Mouse (Mus musculus) intestine, embryonic 14.5 days (tissue): ENCODE measurements around the gene Snapc2. TPM values are rescaled to one million over a fixed set of nuclear protein-coding genes. Genes with fewer than 3 reads are reported as not detected.

Source experiments
- ATAC-seq: fragments of 200-750 bp; cut with Nextera tagmentation; replicated peaks from 2 replicates; pipeline ENCODE4 v1.8.0; 2017; ENCODE audit warnings: low read depth, moderate number of reproducible peaks, moderate TSS enrichment, moderate library complexity; ENCODE audit not compliant: low FRiP score, low TSS enrichment
- DNase-seq: peaks from one replicate; pipeline ENCODE4 v3.0.0-alpha.2; 2018; ENCODE audit warnings: low spot score
- H3K27ac ChIP-seq: fragments of 300-500 bp; sonication (generic); 2 replicates; pipeline ENCODE4 v1.5.1; 2014; ENCODE audit warnings: low read depth, mild to moderate bottlenecking, control low read depth
- H3K27me3 ChIP-seq: fragments of 300-500 bp; sonication (generic); replicated peaks from 2 replicates; pipeline ENCODE4 v1.6.1; 2014; ENCODE audit warnings: low read length, control low read depth; ENCODE audit not compliant: control insufficient read depth, insufficient read depth
- H3K36me3 ChIP-seq: fragments of 300-500 bp; sonication (generic); 2 replicates; pipeline ENCODE4 v1.6.1; 2014; ENCODE audit warnings: low read length, control low read depth; ENCODE audit not compliant: control insufficient read depth, insufficient read depth
- H3K4me1 ChIP-seq: fragments of 300-500 bp; sonication (generic); replicated peaks from 2 replicates; pipeline ENCODE4 v1.6.1; 2014; ENCODE audit warnings: low read length, control low read depth, mixed read lengths; ENCODE audit not compliant: control insufficient read depth, insufficient read depth
- H3K4me2 ChIP-seq: fragments of 300-500 bp; sonication (generic); 2 replicates; pipeline ENCODE4 v1.6.1; 2014; ENCODE audit warnings: low read length
- H3K4me3 ChIP-seq: fragments of 300-500 bp; sonication (generic); 2 replicates; pipeline ENCODE4 v1.5.1; 2014; ENCODE audit warnings: low read depth, low read length, control low read depth, mixed read lengths
- H3K9ac ChIP-seq: fragments of 300-500 bp; sonication (generic); 2 replicates; pipeline ENCODE4 v1.6.1; 2014; ENCODE audit warnings: mild to moderate bottlenecking, low read length
- H3K9me3 ChIP-seq: fragments of 300-500 bp; sonication (generic); 2 replicates; pipeline ENCODE4 v1.6.1; 2016; ENCODE audit warnings: low read length, control low read depth; ENCODE audit not compliant: control insufficient read depth
- WGBS: fragments of 180-500 bp; shearing (Covaris S2); extraction: QIAGEN DNeasy Blood & Tissue Kit; methylation state at CpG from one replicate; pipeline ENCODE4 v1.1.7; 2014; 5-methylcytosine and 5-hydroxymethylcytosine counted together
- polyA plus RNA-seq: library from polyadenylated mRNA; unstranded; fragments of >200 nt; fragmentation: Nextera tagmentation; extraction: Ambion mirVana; gene quantifications from 2 replicates; pipeline ENCODE4 v1.2.1, GENCODE M21; 2014

The Snapc2 gene
- polyA plus RNA-seq, 1 experiment from 2014 or later = 52.7 TPM

- Histone ChIP-seq H3K9me3 (no peaks in the 10 kb centered on the region), H3K9ac (0 out of 2 replicates have a peak overlapping the region, but pooled peaks have one; percentile 29), H3K27me3 (peaks cover 40% of the 10 kb centered on the region), H3K27ac (peak overlapping the region; percentile 65), H3K4me1 (peaks cover 10% of the 10 kb centered on the region; the same call in 1 of the 2 replicates), H3K36me3 (0 out of 2 replicates have a peak, but pooled peaks cover 6% of the 10 kb centered on the region), H3K4me2 (peak overlapping the region; percentile 88), H3K4me3 (peak overlapping the region; percentile 41)
- DNase-seq (peak; percentile 83), ATAC-seq (peak; percentile 58)
- 8% methylated on average over 33 of the region's 33 CpGs for WGBS
Measured at GRCm38 (mm10) chr8:4214006-4214980, 38.6 kb upstream of the Snapc2 start.

GRCm38 (mm10) chr8:4216296-4216695 lies 36.6 kb upstream of the Snapc2 start:
- WGBS = 7% methylated on average over 18 of the region's 18 CpGs
- Histone ChIP-seq H3K4me2 (peak overlapping the region; percentile 63), H3K27me3 (peaks cover 40% of the 10 kb centered on the region), H3K9me3 (no peaks in the 10 kb centered on the region), H3K36me3 (no peaks in the 10 kb centered on the region), H3K9ac (peak overlapping the region; percentile 43), H3K27ac (no peak overlapping the region), H3K4me3 (peak overlapping the region; percentile 37), H3K4me1 (peaks cover 10% of the 10 kb centered on the region; the same call in 1 of the 2 replicates)
- no peak for ATAC-seq
- no peak for DNase-seq

GRCm38 (mm10) chr8:4216791-4217621 lies 35.9 kb upstream of the Snapc2 start, which contains the start of gene Prr36:
Prr36 (minus strand) TSS chr8:4217459.
- Histone ChIP-seq H3K4me3 (peak within 1 kb of the TSS; percentile 37), H3K4me2 (peak within 1 kb of the TSS; percentile 63), H3K36me3 (no peaks in the 10 kb centered on the region), H3K27me3 (peaks cover 40% of the 10 kb centered on the region), H3K9me3 (no peaks in the 10 kb centered on the region), H3K4me1 (peaks cover 10% of the 10 kb centered on the region; the same call in 1 of the 2 replicates), H3K27ac (no peak within 1 kb of the TSS), H3K9ac (peak within 1 kb of the TSS; percentile 43)
- DNase-seq (peak; percentile 82), ATAC-seq (peak; percentile 65)
- WGBS = 1% methylated on average over 44 of the region's 44 CpGs

- Histone ChIP-seq H3K27me3 (peaks cover 37% of the 10 kb centered on the region), H3K4me1 (peaks cover 4% of the 10 kb centered on the region; the same call in 1 of the 2 replicates), H3K36me3 (no peaks in the 10 kb centered on the region), H3K27ac (no peak overlapping the region), H3K4me3 (no peak overlapping the region), H3K9ac (no peak overlapping the region), H3K4me2 (no peak overlapping the region), H3K9me3 (no peaks in the 10 kb centered on the region)
- ATAC-seq = no peak
- 87% methylated on average over 3 of the region's 3 CpGs for WGBS
- DNase-seq = no peak
Measured at GRCm38 (mm10) chr8:4219617-4220016, 33.3 kb upstream of the Snapc2 start.

- Histone ChIP-seq H3K36me3 (no peaks in the 10 kb centered on the region), H3K9ac (no peak overlapping the region), H3K27me3 (peaks cover 15% of the 10 kb centered on the region), H3K4me1 (no peaks in the 10 kb centered on the region), H3K9me3 (no peaks in the 10 kb centered on the region), H3K4me2 (no peak overlapping the region), H3K4me3 (no peak overlapping the region), H3K27ac (no peak overlapping the region)
- DNase-seq = no peak
- ATAC-seq = no peak
Measured at GRCm38 (mm10) chr8:4222059-4222458, 30.8 kb upstream of the Snapc2 start.

GRCm38 (mm10) chr8:4226323-4226722 lies 26.6 kb upstream of the Snapc2 start:
- no peak overlapping the region for H3K9ac ChIP-seq
- H3K4me3 ChIP-seq = peak overlapping the region; percentile 24; the same call in 1 of the 2 replicates

GRCm38 (mm10) chr8:4226739-4227347 lies 26.0 kb upstream of the Snapc2 start, which contains the start of gene Lrrc8e:
Lrrc8e (plus strand) TSS chr8:4226827.
- no peaks in the 10 kb centered on the region for H3K36me3 ChIP-seq
- DNase-seq (no peak), ATAC-seq (peak; percentile 82)
- 6% methylated on average over 33 of the region's 33 CpGs for WGBS
- no peaks in the 10 kb centered on the region for H3K27me3 ChIP-seq
- no peak within 1 kb of the TSS for H3K27ac ChIP-seq
- no peaks in the 10 kb centered on the region for H3K4me1 ChIP-seq
- peak within 1 kb of the TSS; percentile 24 for H3K4me3 ChIP-seq
- H3K9me3 ChIP-seq = no peaks in the 10 kb centered on the region
- peak within 1 kb of the TSS; percentile 31; the same call in 1 of the 2 replicates for H3K9ac ChIP-seq
- peak within 1 kb of the TSS; percentile 60 for H3K4me2 ChIP-seq

More at GRCm38 (mm10) chr8:4226323-4226722, 26.6 kb upstream of the Snapc2 start:
- H3K4me1 ChIP-seq = no peaks in the 10 kb centered on the region
- H3K36me3 ChIP-seq = no peaks in the 10 kb centered on the region
- DNase-seq (no peak), ATAC-seq (0 out of 2 replicates have a peak, but pooled peaks have one; percentile 16)
- H3K4me2 ChIP-seq = peak overlapping the region; percentile 60
- no peak overlapping the region for H3K27ac ChIP-seq
- no peaks in the 10 kb centered on the region for H3K27me3 ChIP-seq
- 20% methylated on average over 4 of the region's 4 CpGs for WGBS
- no peaks in the 10 kb centered on the region for H3K9me3 ChIP-seq

GRCm38 (mm10) chr8:4227919-4228318 lies 25.0 kb upstream of the Snapc2 start:
- no peak overlapping the region for H3K4me2 ChIP-seq
- WGBS = 94% methylated on average over 4 of the region's 4 CpGs

More at GRCm38 (mm10) chr8:4227919-4228318, 25.0 kb upstream of the Snapc2 start:
- no peak for ATAC-seq
- Histone ChIP-seq H3K4me1 (no peaks in the 10 kb centered on the region), H3K9ac (no peak overlapping the region), H3K9me3 (no peaks in the 10 kb centered on the region), H3K4me3 (no peak overlapping the region), H3K27me3 (no peaks in the 10 kb centered on the region), H3K36me3 (no peaks in the 10 kb centered on the region), H3K27ac (no peak overlapping the region)
- no peak for DNase-seq
